ENCODE assay signal across 31 mouse cellular contexts in genomic region chr4:16371900-16372299, GRCm38 (mm10).
"Had no signal": no experiment of that assay in that cellular context is flagged by ENCODE, and none has a peak within 500 bp of the region (broad histone marks: within the 10 kb centered on the region; RNA-seq: fewer than 3 reads in every experiment).

No protein-coding gene starts in this region.

- H3K4me1 ChIP-seq: limb, embryonic 10.5 days; limb, embryonic 12.5 days; limb, embryonic 13.5 days; limb, embryonic 15.5 days; liver, embryonic 12.5 days; liver, embryonic 13.5 days; liver, embryonic 15.5 days; lung, embryonic 15.5 days; megakaryocyte, embryonic 14.5 days; midbrain, embryonic 10.5 days; midbrain, embryonic 12.5 days; midbrain, embryonic 13.5 days; midbrain, embryonic 15.5 days; neural tube, embryonic 12.5 days; neural tube, embryonic 13.5 days had no signal

- H3K9ac ChIP-seq: limb, embryonic 12.5 days; limb, embryonic 13.5 days; limb, embryonic 15.5 days; liver, embryonic 12.5 days; liver, embryonic 13.5 days; liver, embryonic 14.5 days; liver, embryonic 15.5 days; liver, postnatal 0 days; lung, embryonic 14.5 days; lung, embryonic 15.5 days; midbrain, embryonic 12.5 days; midbrain, embryonic 13.5 days; midbrain, embryonic 15.5 days; neural tube, embryonic 12.5 days; neural tube, embryonic 13.5 days had no signal

- H3K36me3 ChIP-seq: limb, embryonic 10.5 days; limb, embryonic 12.5 days; limb, embryonic 13.5 days; limb, embryonic 15.5 days; liver, embryonic 12.5 days; liver, embryonic 13.5 days; liver, embryonic 15.5 days; lung, embryonic 15.5 days; midbrain, embryonic 10.5 days; midbrain, embryonic 12.5 days; midbrain, embryonic 13.5 days; midbrain, embryonic 15.5 days; neural tube, embryonic 12.5 days; neural tube, embryonic 13.5 days had no signal

- H3K4me2 ChIP-seq: limb, embryonic 12.5 days; limb, embryonic 13.5 days; limb, embryonic 15.5 days; liver, embryonic 11.5 days; liver, embryonic 12.5 days; liver, embryonic 13.5 days; liver, embryonic 15.5 days; lung, embryonic 14.5 days; lung, embryonic 15.5 days; midbrain, embryonic 12.5 days; midbrain, embryonic 13.5 days; midbrain, embryonic 15.5 days; neural tube, embryonic 12.5 days; neural tube, embryonic 13.5 days had no signal

- H3K9me3 ChIP-seq: limb, embryonic 10.5 days; limb, embryonic 12.5 days; limb, embryonic 13.5 days; limb, embryonic 15.5 days; liver, embryonic 12.5 days; liver, embryonic 13.5 days; liver, embryonic 15.5 days; lung, embryonic 15.5 days; megakaryocyte, embryonic 14.5 days; midbrain, embryonic 10.5 days; midbrain, embryonic 12.5 days; midbrain, embryonic 13.5 days; midbrain, embryonic 15.5 days; neural tube, embryonic 12.5 days; neural tube, embryonic 13.5 days had no signal

- H3K4me3 ChIP-seq: limb, embryonic 10.5 days; limb, embryonic 12.5 days; limb, embryonic 13.5 days; limb, embryonic 15.5 days; liver, embryonic 12.5 days; liver, embryonic 13.5 days; liver, embryonic 15.5 days; lung, embryonic 15.5 days; megakaryocyte, embryonic 14.5 days; midbrain, embryonic 10.5 days; midbrain, embryonic 12.5 days; midbrain, embryonic 13.5 days; midbrain, embryonic 15.5 days; myocyte; neural tube, embryonic 12.5 days; neural tube, embryonic 13.5 days had no signal

- DNase-seq: left cerebral cortex, postnatal 4 days; liver; liver, embryonic 13.5 days; liver, postnatal 0 days; lung, adult 18-20 months; lung, adult 2 months; lung, embryonic 14.5 days; lung, postnatal 10 days; lung, postnatal 14 days; lung, postnatal 36 days; lung, postnatal 4 days; midbrain, embryonic 14.5 days had no signal

- ATAC-seq: liver, embryonic 12.5 days; liver, postnatal 0 days; lung, postnatal 0 days; midbrain, embryonic 13.5 days; midbrain, embryonic 15.5 days had no signal

- H3K27ac ChIP-seq: limb, embryonic 10.5 days; limb, embryonic 12.5 days; limb, embryonic 13.5 days; limb, embryonic 15.5 days; liver, embryonic 12.5 days; liver, embryonic 13.5 days; liver, embryonic 14.5 days; liver, embryonic 15.5 days; lung, embryonic 15.5 days; macrophage; midbrain, embryonic 10.5 days; midbrain, embryonic 12.5 days; midbrain, embryonic 13.5 days; midbrain, embryonic 15.5 days; neural tube, embryonic 12.5 days; neural tube, embryonic 13.5 days had no signal

- H3K27me3 ChIP-seq: limb, embryonic 12.5 days; limb, embryonic 13.5 days; limb, embryonic 15.5 days; liver, embryonic 12.5 days; liver, embryonic 13.5 days; liver, embryonic 15.5 days; lung, embryonic 15.5 days; megakaryocyte, embryonic 14.5 days; midbrain, embryonic 12.5 days; midbrain, embryonic 13.5 days; midbrain, embryonic 15.5 days; neural tube, embryonic 12.5 days; neural tube, embryonic 13.5 days had no signal
